Mouse (Mus musculus) lung, postnatal 0 days (tissue): ENCODE data around the gene Fndc11.

ENCODE experiments used
- CTCF ChIP-seq: IDR thresholded peaks from 2 replicates; pipeline ENCODE4 v1.5.1; 2016; ENCODE audit warnings: antibody characterized with exemption, mild to moderate bottlenecking
- EP300 ChIP-seq: IDR thresholded peaks from 2 replicates; pipeline ENCODE4 v1.6.1; 2016; ENCODE audit warnings: antibody characterized with exemption, mild to moderate bottlenecking, control low read depth

- TF ChIP-seq CTCF (no peak), EP300 (no peak)
Observed at GRCm38 (mm10) chr2:181202886-181203285, 16.9 kb upstream of the Fndc11 start.
